Mouse (Mus musculus) midbrain, embryonic 14.5 days (tissue): ENCODE data around the gene Cbx4. TPM values are rescaled to one million over a fixed set of nuclear protein-coding genes. Genes with fewer than 3 reads are reported as not detected.
"Not testable (repeated sequence)": the region's sequence is repeated elsewhere in the genome, so short reads cannot be mapped to it uniquely, and the experiment has no call there.

Experiments
- ATAC-seq: fragments of 200-750 bp; cut with Nextera tagmentation; 2 replicates; pipeline ENCODE4 v1.8.0; 2017; ENCODE audit warnings: moderate number of reproducible peaks, moderate library complexity; ENCODE audit not compliant: low FRiP score, low TSS enrichment
- DNase-seq: peaks from one replicate; pipeline ENCODE4 v3.0.0-alpha.2; 2015
- H3K27ac ChIP-seq: fragments of 300-500 bp; sonication (generic); replicated peaks from 2 replicates; pipeline ENCODE4 v1.5.1; 2014; ENCODE audit warnings: mild to moderate bottlenecking, low read depth, low read length, moderate library complexity
- H3K27me3 ChIP-seq: fragments of 300-500 bp; sonication (generic); 2 replicates; pipeline ENCODE4 v1.6.1; 2014; ENCODE audit warnings: low read length, control low read depth, mixed read lengths; ENCODE audit not compliant: control insufficient read depth, insufficient read depth
- H3K36me3 ChIP-seq: fragments of 300-500 bp; sonication (generic); 2 replicates; pipeline ENCODE4 v1.6.1; 2014; ENCODE audit warnings: low read length, control low read depth; ENCODE audit not compliant: control insufficient read depth, insufficient read depth
- H3K4me1 ChIP-seq: fragments of 300-500 bp; sonication (generic); 2 replicates; pipeline ENCODE4 v1.6.1; 2014; ENCODE audit warnings: mild to moderate bottlenecking, antibody characterized with exemption, low read length, control low read depth; ENCODE audit not compliant: control insufficient read depth, insufficient read depth
- H3K4me2 ChIP-seq: fragments of 300-500 bp; sonication (generic); 2 replicates; pipeline ENCODE4 v1.6.1; 2014; ENCODE audit warnings: mild to moderate bottlenecking, low read length, moderate library complexity
- H3K4me3 ChIP-seq: fragments of 300-500 bp; sonication (generic); replicated peaks from 2 replicates; pipeline ENCODE4 v1.5.1; 2014; ENCODE audit warnings: low read depth, low read length
- H3K9ac ChIP-seq: fragments of 300-500 bp; sonication (generic); replicated peaks from 2 replicates; pipeline ENCODE4 v1.6.1; 2014; ENCODE audit warnings: mild to moderate bottlenecking, low read length, moderate library complexity
- H3K9me3 ChIP-seq: fragments of 300-500 bp; sonication (generic); 2 replicates; pipeline ENCODE4 v1.6.1; 2016; ENCODE audit warnings: low read length, control low read depth, mixed read lengths; ENCODE audit not compliant: control insufficient read depth
- WGBS: fragments of 180-500 bp; shearing (Covaris S2); extraction: QIAGEN DNeasy Blood & Tissue Kit; methylation state at CpG from one replicate; pipeline ENCODE4 v1.1.7; 2014; 5-methylcytosine and 5-hydroxymethylcytosine counted together
- polyA plus RNA-seq: library from polyadenylated mRNA; unstranded; fragments of >200 nt; fragmentation: Nextera tagmentation; extraction: Ambion mirVana; gene quantifications from 2 replicates; pipeline ENCODE4 v1.2.1, GENCODE M21; 2014

Cbx4 gene
- polyA plus RNA-seq, 1 experiment from 2014 or later = 19.3 TPM

- Histone ChIP-seq H3K9me3 (no peaks in the 10 kb centered on the region), H3K4me2 (no peak overlapping the region), H3K4me1 (peaks cover 6% of the 10 kb centered on the region; the same call in 1 of the 2 replicates), H3K9ac (no peak overlapping the region), H3K36me3 (no peaks in the 10 kb centered on the region), H3K27ac (no peak overlapping the region), H3K27me3 (no peaks in the 10 kb centered on the region), H3K4me3 (no peak overlapping the region)
- 92% methylated on average over 3 of the region's 3 CpGs for WGBS
- no peak for DNase-seq
- ATAC-seq = no peak
Measured at GRCm38 (mm10) chr11:119103991-119104390, 18.0 kb upstream of the Cbx4 start.

- H3K9ac ChIP-seq, H3K36me3 ChIP-seq, ATAC-seq, H3K9me3 ChIP-seq, H3K27me3 ChIP-seq, DNase-seq, H3K4me1 ChIP-seq, H3K4me2 ChIP-seq, H3K27ac ChIP-seq, H3K4me3 ChIP-seq: not testable (repeated sequence)
- 72% methylated on average over 4 of the region's 4 CpGs for WGBS
Measured at GRCm38 (mm10) chr11:119100355-119100754, 14.3 kb upstream of the Cbx4 start.

- Histone ChIP-seq H3K9me3 (no peaks in the 10 kb centered on the region), H3K36me3 (no peaks in the 10 kb centered on the region), H3K27me3 (no peaks in the 10 kb centered on the region), H3K4me3 (no peak overlapping the region), H3K4me2 (no peak overlapping the region), H3K27ac (no peak overlapping the region), H3K4me1 (0 out of 2 replicates have a peak, but pooled peaks cover 7% of the 10 kb centered on the region), H3K9ac (no peak overlapping the region)
- no peak for DNase-seq
- ATAC-seq = no peak
- 69% methylated on average over 4 of the region's 4 CpGs for WGBS
Measured at GRCm38 (mm10) chr11:119098202-119098601, 12.2 kb upstream of the Cbx4 start.

GRCm38 (mm10) chr11:119095441-119095840 lies 9.4 kb upstream of the Cbx4 start:
- no peak overlapping the region for H3K9ac ChIP-seq
- no peak overlapping the region for H3K4me2 ChIP-seq
- peaks cover 12% of the 10 kb centered on the region; the same call in 1 of the 2 replicates for H3K4me1 ChIP-seq
- no peak overlapping the region for H3K4me3 ChIP-seq
- H3K9me3 ChIP-seq = no peaks in the 10 kb centered on the region
- no peaks in the 10 kb centered on the region for H3K27me3 ChIP-seq
- 54% methylated on average over 3 of the region's 3 CpGs for WGBS
- H3K27ac ChIP-seq = no peak overlapping the region
- H3K36me3 ChIP-seq = no peaks in the 10 kb centered on the region
- DNase-seq = no peak
- no peak for ATAC-seq

- Histone ChIP-seq H3K27ac (no peak overlapping the region), H3K36me3 (no peaks in the 10 kb centered on the region), H3K27me3 (peaks cover 18% of the 10 kb centered on the region), H3K4me1 (peaks cover 22% of the 10 kb centered on the region), H3K9me3 (no peaks in the 10 kb centered on the region), H3K4me3 (no peak overlapping the region), H3K9ac (no peak overlapping the region), H3K4me2 (no peak overlapping the region)
- 79% methylated on average over 1 of the region's 1 CpGs for WGBS
- DNase-seq (no peak), ATAC-seq (no peak)
Measured at GRCm38 (mm10) chr11:119093322-119093721, 7.3 kb upstream of the Cbx4 start.

DNA sequence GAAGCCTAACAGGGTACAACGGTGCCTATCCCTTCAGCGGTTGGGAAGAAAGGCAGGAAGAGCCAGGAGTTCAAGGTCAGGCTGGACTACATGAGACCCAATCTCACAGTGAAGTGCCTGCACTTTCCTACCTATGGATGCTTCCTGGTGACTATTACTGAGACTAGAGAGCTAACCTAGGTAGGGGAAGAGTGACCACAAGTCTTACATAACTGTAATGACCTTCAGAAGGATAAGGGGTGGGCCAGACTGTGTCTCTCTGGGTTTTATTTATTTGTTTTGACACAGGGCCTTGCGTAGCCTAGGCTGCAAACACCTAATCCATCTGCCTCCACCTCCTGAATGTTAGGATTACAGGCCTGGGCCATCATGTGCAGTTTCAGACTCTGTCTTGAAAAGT lies 6.3 kb upstream of the Cbx4 start:
- no peak overlapping the region for H3K4me2 ChIP-seq
- ATAC-seq = no peak

GRCm38 (mm10) chr11:119091598-119091991 lies 5.6 kb upstream of the Cbx4 start:
- ATAC-seq (no peak), DNase-seq (peak; percentile 75)
- Histone ChIP-seq H3K4me1 (peaks cover 26% of the 10 kb centered on the region), H3K27me3 (peaks cover 34% of the 10 kb centered on the region), H3K36me3 (no peaks in the 10 kb centered on the region), H3K4me2 (peak overlapping the region; percentile 99), H3K9ac (no peak overlapping the region), H3K27ac (no peak overlapping the region), H3K4me3 (peak overlapping the region; percentile 51; the same call in 1 of the 2 replicates), H3K9me3 (no peaks in the 10 kb centered on the region)
- WGBS = 4% methylated on average over 8 of the region's 8 CpGs

More for the DNA sequence above, 6.3 kb upstream of the Cbx4 start:
- no peak overlapping the region for H3K9ac ChIP-seq
- H3K4me1 ChIP-seq = peaks cover 23% of the 10 kb centered on the region
- no peak for DNase-seq
- H3K27ac ChIP-seq = no peak overlapping the region
- H3K9me3 ChIP-seq = no peaks in the 10 kb centered on the region
- peaks cover 28% of the 10 kb centered on the region for H3K27me3 ChIP-seq
- no peaks in the 10 kb centered on the region for H3K36me3 ChIP-seq
- 79% methylated on average over 3 of the region's 3 CpGs for WGBS
- no peak overlapping the region for H3K4me3 ChIP-seq

GRCm38 (mm10) chr11:119090961-119091597 lies 5.1 kb upstream of the Cbx4 start:
- H3K9me3 ChIP-seq = no peaks in the 10 kb centered on the region
- H3K4me1 ChIP-seq = peaks cover 27% of the 10 kb centered on the region
- H3K4me3 ChIP-seq = peak overlapping the region; percentile 51
- peak overlapping the region; percentile 45; the same call in 1 of the 2 replicates for H3K27ac ChIP-seq
- peak overlapping the region; percentile 69 for H3K9ac ChIP-seq
- peaks cover 35% of the 10 kb centered on the region for H3K27me3 ChIP-seq
- no peaks in the 10 kb centered on the region for H3K36me3 ChIP-seq
- DNase-seq (peak; percentile 85), ATAC-seq (peak; percentile 50)
- WGBS = under 1% methylated on average over 42 of the region's 42 CpGs
- H3K4me2 ChIP-seq = peak overlapping the region; percentile 99
